Mouse (Mus musculus) urinary bladder, postnatal 4 days (tissue): ENCODE data around the gene Klhl35.

Source experiments
- DNase-seq, 2 experiments: peaks; one replicate each; pipeline ENCODE4 v3.0.0; 2021 to 2022; ENCODE audit warnings: low spot score in 2 of 2

The Klhl35 gene

DNA sequence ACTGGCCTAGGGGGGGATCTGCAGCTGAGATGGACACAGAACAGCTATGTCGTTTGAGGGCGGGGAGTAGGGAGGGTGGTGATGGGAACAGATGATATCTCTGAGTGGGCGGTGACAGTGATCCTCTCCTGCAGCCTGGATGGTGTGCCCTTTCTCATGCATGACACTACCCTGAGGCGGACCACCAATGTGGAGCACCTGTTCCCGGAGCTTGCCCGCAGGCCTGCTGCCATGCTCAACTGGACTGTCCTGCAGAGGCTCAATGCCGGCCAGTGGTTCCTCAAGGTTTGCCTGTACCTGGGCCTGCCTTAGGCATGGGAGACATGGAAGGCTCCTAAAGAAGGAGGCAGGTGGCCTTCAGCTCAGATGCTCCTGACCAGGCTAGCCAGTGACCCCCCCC is 12.9 kb upstream of the Klhl35 start:
- no peak for DNase-seq

DNA sequence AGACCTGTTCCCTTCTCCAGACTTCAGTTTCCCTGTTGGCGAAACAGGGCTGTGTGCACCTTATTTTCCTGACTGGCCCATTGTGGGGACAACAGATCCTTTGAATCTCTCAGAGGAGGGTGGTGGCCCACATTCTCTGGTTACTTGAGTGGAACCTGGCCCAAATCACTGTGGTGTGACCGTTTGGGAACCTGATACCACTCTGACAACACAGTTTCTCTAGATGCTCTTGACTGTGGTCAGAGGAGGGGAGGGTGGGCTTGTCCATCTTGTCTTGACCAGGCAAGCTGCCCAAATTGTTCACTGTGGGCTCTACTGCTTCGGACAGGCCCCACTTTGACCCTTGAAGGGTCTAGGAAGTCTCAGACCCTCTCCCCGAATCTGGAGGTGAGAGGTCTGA is 11.8 kb upstream of the Klhl35 start:
- no peak for DNase-seq

DNA sequence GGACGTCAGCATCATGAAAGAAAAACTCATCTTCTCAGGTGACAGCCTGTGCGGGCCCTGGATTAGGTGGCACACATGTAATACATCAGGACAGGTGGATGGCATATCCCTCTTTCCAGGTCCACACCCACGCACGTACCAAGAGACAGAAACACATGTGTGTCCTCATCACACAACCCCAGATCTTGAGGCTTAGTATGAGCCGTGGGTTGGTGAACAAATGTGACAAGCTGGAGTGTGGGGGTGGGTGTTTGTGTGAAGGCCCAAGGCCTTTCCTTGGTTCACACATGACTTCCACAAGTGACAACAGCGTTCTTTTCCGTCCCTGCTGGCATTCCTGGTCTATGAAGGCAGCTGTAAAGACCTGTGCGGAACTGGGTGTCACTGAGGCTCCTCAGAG is 7.0 kb upstream of the Klhl35 start:
- DNase-seq = no peak

DNA sequence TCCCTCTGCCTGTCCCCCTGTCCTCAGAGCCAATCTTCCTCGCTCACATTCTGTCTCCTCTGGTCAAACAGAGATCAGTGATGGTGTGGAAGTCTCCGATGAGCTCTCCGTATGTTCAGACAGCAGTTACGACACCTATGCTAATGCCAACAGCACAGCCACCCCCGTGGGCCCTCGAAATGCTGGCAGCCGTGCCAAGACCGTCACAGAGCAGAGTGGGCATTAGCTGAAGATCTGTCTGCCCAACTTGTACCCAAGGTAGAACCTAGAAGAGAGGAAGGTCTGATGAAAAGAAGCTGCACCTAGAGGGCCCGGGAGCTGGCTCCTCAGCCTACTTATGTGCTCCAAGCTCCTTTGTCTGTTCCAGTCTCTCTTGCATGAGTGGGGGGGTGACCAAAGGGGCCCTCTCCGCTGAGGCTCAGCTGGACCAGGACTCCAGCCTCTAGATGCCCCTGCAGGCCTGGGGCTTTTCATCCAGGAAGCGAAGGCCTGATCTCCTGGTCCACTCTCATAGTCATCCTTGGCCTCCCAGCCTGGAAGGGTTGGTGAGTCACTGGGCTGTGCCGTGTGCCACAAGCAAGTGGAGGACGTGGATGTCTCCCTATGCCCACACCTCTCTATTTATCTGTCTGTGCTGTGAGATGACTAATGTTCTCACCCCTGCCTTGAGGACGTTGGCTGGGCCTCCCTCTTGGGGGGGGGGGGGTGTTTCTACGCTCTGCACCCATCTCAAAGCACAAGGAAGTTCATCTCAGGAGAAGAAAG is 5.7 kb upstream of the Klhl35 start:
- DNase-seq = no peak

DNA sequence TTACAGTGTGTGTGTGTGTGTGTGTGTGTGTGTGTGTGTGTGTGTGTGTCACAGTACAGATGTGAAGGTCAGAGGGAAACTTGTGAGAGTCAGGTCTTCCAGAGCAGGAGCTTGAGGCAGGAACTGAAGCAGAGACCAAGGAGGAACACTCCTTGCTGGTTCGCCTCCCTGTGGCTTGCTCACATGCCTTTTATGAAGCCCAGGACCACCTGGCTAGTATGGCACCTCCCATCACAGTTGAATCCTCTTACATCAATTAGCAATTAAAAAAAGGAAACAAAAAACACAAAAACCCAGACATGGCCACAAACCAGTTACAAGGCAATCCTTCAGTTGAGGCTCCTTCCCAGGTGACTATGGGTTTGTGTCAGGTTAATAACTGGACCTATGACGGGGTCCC is 2.7 kb upstream of the Klhl35 start:
- no peak for DNase-seq

DNA sequence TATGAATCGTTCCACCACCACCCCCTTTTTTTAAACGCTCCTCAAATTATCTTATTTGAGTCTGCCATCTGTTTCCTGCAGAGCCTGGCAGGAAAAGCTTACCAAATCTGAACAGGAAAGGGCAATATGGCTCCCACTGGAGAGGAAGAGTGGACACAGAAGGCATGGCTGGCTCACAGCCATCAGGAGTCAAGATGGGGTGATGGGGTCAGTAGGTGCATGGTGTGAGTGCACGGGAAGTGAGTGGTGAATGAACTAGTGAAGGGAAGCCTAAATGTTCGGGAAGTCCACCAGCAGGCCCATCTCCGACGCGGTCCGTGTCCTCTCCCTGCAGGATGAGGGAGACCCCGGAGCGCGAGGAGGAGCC is 2.1 kb downstream of the Klhl35 start:
- DNase-seq = peak in 1 of 2 experiments; percentile 46

DNA sequence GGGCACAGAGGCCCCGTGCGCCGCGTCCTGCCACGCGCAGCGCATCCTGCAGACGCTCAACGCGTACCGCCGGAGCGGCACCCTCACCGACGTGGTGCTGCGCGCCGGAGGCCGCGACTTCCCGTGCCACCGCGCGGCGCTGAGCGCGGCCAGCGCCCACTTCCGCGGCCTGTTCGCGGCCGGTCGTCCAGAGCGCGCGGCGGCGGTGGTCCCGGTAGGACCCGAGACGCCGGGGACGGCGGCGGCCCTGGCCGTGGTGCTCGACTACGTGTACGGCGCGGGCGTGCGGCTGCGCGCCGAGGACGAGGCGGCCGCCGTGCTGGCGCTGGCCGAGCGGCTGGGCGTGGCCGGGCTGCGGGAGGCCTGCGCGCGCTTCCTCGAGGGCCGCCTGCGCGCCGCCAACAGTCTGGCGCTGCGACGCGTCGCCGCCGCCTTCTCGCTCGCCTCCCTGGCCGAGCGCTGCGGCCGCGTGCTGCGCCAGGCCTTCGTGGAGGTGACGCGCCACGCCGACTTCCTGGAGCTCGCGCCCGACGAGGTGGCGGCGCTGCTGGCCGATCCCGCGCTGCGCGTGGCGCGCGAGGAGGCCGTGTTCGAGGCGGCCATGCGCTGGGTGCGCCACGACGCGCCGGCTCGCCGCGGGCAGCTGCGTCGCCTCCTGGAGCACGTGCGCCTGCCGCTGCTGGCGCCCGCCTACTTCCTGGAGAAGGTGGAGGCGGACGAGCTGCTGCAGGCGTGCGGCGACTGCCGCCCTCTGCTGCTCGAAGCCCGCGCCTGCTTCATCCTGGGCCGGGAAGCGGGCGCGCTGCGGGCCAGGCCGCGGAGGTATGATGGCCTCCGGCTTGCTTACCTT is 2.7 kb downstream of the Klhl35 start:
- DNase-seq = peak; percentile 80 to 84

DNA sequence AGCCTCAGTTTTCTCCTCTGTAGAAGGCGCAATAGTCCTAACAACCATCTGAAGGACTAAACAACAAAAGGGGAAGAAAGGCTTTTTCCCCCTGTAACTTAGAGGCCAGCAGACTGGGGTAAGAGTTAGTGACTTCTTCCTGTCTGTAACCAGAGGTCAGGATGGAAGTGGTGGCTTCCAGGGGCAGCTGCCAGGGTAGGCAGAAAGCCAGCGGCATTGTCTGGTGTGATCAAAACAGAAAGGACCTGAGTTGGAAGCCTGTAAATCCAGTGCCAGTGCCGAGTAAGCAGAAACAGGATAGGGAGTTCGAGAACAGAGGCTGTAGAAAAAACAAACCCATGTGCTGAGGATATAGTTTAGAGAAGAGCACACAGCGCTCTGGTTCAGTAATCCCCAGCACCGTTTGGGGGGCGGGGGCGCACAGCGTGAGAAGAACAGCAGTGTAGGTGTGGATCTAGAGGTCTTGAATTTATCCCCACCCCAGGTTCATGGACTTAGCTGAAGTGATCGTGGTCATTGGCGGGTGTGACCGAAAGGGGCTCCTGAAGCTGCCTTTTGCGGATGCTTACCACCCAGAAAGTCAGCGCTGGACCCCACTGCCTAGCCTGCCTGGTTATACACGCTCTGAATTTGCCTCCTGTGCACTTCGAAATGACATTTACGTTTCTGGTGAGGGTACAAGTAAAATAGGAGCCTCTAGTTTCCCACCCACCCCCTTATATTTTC is 4.0 kb downstream of the Klhl35 start:
- DNase-seq = no peak

DNA sequence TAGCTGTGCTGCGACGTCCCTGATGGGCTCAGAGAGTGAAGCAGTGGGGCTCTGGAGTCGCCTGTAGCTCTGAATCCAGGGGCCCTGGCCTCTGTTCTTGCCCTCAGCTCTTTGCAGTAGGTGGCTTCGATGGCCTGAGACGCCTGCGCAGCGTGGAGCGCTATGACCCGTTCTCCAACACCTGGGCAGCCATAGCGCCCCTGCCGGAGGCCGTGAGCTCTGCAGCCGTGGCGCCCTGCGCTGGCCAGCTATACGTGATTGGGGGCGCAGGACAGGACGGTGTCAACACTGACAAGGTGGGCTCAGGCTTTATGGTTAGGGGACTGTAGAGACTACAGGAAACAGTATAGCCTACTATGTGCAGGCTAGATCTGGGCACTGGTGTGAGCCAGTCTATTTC is 5.8 kb downstream of the Klhl35 start:
- no peak for DNase-seq

DNA sequence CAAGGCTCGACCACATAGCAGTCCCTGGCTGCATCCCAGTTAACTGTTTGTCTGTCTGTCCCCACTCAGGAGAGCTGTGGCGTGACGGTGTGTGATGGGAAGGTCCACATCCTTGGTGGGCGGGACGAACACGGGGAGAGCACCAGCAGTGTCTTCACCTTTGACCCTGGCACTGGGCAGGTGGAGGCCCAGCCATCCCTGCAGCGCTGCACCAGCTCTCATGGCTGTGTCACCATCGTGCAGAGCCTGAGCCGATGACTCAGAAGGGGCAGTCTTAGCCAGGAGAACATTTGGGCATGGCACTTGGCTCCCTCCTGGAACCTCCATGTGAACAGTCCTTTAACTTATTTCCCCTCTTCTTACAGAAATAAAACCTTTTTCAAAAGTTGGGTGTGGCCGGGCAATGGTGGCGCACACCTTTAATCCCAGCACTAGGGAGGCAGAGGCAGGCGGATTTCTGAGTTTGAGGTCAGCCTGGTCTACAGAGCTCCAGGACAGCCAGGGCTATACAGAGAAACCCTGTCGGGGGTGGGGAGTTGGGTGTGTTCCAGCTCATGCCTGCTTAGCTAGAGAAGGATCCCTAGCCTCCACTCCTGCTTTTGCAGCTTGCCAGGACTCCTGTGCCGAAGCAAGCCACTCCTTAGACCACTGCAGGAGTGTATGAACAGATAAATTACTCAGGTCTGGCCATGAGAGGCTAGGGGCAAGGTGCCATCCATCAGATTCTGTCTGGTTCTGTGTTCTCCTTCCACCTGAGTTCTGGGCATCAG is 8.0 kb downstream of the Klhl35 start:
- no peak for DNase-seq

DNA sequence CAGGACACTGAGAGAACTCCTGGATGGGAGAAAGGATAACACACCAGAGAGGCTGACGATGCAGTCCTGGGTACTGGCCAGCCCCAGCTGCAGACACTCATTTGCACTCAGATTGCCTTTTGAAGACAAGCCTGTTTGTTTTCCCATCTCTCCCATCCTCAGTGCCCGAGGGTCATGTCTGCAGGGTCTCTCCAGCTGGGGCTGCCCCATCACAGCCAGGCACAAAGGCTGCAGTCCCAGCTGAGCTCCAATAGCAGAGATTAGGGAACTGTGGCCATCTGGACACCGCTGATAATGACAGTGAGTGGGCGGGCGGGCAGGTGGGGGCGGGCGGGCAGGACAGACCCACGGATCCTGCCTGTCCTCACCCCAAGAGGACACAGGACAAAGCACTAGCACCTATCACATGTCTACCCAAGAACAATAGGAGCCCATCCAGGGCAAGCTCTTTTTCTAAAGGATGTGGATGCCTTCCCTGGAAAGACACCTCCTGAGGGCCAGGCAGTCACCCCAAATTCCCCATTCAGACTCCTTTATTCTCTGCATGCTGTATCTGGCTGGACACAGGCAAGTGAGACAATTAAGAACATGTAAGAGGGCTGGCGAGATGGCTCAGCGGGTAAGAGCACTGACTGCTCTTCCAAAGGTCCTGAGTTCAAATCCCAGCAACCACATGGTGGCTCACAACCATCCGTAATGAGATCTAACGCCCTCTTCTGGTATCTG is 9.2 kb downstream of the Klhl35 start:
- no peak for DNase-seq

DNA sequence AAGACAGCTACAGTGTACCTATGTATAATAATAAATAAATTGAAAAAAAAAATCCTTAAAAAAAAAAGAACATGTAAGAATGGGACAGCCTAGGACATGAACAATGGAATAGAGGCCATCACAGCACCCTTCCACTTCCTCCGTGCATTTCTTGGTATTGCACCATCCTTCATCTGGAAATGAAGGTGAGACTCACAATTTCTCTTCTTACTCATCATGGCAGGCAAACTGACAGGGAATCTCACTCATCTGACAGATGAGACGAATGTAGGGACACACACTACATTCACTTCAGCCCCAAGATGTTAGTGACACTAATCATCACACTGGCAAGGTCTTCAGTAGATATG is 9.7 kb downstream of the Klhl35 start:
- DNase-seq = no peak

DNA sequence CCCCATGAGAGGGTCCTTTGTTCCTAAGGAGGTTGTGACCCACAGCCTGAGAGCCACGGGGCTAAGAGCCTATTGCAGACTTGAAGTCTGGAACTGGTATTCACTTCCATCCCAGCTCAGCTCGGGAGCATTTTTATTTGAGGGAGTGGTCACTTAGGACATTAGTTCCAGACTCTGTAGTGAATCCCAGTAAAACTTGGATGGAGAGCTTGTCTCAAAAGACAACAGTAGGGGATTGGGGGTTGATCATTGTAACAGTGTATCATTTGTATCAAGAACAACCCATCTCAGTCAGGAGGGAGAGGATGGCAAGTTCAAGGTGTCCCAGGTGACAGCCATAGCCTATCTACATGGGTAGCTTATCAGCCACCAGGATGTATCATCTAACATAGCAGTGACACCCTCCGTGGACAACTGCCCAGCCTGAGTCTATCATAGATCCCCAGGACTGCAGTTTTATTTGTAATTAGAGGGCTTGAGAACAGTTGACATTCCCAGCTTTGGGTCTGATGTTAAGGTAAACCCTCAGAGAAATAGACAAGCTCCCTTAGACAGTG is 10.8 kb downstream of the Klhl35 start:
- no peak for DNase-seq

DNA sequence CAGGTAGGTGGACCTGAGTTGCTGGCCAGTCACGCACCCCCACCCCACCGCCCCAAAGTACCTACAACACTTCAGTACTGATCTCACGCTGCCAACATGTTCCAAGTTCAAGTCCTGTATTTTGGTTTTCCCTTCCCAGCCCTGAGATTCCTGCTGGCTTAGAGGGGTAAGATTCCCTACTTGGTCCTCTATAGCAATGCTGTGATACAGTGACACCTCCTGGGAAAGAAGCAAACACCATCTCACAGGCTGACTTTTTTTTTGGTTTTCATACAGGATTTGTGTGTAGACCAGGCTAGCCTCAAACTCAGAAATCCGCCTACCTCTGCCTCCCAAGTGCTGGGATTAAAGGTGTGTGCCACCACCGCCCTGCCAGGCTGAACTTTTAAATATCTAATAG is 11.4 kb downstream of the Klhl35 start:
- DNase-seq = no peak

DNA sequence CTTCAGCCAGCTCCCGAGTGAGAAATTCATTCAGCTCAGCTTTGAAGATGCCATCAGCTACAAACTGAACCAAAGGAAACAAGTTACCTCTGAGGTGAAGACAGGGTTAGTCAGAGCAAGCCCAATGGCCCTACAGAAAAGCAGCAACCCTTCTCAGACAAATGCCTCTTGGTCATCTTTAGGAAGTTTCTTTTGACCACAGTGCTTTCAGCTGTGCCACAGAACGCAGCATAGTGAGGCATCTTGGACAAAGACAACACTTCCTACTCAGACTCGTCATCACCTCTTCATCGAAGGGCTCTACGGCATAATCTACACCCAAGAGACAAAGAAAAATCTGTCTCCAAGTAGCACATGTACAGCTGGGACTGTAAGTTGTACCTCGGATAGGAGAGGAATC is 16.8 kb downstream of the Klhl35 start:
- no peak for DNase-seq

DNA sequence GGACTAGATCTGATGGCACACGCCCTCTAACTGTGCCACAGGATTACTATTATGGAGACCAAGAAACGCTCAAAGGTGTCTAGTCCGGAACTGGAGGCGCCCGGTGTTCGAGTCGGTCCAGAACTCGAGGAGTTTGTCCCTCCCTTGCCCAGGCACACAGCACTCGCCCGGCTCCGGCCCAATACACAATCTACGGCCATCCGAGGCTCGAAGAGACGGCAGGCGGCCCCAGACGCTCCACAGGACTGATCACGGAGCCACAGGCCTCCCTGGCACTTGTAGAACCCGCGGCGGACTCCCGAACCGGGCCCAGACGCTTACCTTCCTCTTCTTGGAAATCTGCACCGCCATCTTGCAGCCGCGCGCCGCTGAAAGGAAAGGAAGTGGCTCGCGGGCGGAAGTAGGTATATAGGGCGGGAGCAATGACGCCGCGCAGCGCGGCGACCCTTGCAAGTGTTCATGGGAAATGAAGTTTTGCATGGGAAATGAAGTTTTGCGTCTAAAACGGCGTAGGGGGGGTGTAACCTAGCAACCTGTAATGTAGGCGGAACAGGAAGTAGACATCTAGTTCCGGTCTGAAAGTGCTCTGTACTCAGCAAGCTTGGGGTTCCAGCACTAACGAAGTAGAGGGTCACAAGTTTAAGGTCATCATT is 17.6 kb downstream of the Klhl35 start, which contains the start of gene Rps3:
Gene Rps3 (minus strand): TSS at position 468 of the 653 bp plus-strand sequence.
- peak; percentile 91 to 92 for DNase-seq

DNA sequence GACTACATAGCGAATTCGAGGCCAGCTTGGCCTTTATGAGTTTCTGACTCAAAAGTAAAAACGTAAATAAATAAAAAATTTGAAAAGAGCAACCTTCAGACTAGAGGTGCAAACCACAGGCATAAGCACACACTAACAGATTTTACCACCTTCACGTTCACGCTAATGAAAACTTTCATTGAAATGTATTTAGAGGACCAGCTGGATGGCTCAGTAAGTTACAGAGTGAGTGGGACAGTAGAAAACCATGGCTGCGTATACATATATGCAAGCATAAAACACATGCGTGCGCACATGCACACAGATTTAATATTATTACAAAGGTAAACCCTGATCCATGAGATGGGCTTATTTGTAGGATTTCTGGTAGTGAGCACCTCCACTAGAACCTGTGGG is 18.1 kb downstream of the Klhl35 start:
- DNase-seq = no peak

DNA sequence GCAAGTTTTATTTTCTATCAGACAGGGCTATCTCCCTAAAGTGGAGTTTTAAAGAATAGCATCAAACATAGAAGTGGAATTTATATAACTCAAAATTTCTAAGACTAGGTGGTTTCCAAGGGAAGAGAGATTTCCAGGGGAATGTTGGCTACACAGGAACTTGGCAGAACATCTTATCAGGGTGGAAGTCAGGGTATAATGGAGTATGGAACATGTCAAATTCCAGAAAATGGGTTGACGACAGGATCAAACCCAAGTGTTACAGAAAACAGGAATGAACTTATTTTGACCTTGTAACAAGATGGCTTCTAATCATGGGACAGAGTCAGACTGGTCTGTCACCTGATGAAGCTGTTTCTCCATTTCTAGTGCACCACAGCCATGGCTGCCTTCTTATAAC is 18.9 kb downstream of the Klhl35 start:
- DNase-seq = no peak

DNA sequence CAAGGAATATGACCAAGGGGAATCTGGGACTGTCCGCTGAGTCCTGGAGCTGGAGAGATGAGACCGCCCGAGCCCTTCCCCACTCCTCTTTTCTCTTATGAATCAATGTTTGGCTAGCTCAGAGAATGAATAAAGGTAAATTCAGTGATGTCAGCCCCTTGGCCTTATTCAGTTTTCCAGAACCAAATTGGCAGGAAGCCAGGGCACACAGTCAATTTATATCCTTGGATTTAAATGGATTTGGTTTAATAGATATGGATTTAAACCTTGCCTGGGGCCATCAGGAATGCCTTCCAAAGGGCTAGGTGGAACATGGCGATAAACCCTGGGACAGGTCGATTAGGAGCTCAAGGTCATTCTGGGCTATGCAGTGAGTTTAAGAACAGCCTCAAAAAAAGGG is 23.9 kb downstream of the Klhl35 start:
- no peak for DNase-seq

DNA sequence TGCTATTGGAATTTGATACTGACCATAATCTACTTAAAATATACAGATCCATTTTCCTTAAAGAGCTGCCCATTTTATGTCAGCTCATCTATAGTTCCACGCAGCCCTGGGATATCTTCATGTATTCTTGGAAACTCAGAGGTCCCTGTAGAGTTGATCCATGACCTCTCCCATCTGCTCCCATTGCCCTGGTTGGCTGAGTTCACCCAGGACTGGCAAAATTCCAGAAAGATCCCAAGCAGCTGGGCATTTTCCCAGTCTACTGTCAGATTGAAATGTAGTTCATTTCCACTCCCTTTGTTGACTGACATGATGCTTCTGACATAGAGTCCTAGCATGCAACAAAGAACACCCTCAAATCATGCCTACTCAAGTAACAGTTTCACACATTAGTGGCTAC is 33.3 kb downstream of the Klhl35 start:
- DNase-seq = no peak
